Mouse (Mus musculus) heart, postnatal 0 days (tissue): ENCODE data around the gene Ccng1.

Experiments
- CTCF ChIP-seq: IDR thresholded peaks from 2 replicates; pipeline ENCODE4 v1.5.1; 2016; ENCODE audit warnings: antibody characterized with exemption, control low read depth, low read depth
- EP300 ChIP-seq: IDR thresholded peaks from 2 replicates; pipeline ENCODE4 v1.6.1; 2016; ENCODE audit warnings: antibody characterized with exemption, low read depth

- no peak for TF ChIP-seq CTCF
- TF ChIP-seq EP300, result no peak
Measured at GRCm38 (mm10) chr11:40755109-40755627, at the start of gene Ccng1.
